Mouse (Mus musculus) midbrain, embryonic 14.5 days (tissue): Measurements from ENCODE around the gene Ddi2. TPM values are rescaled to one million over a fixed set of nuclear protein-coding genes. Genes with fewer than 3 reads are reported as not detected.

Experiments used
- ATAC-seq: fragments of 200-750 bp; cut with Nextera tagmentation; 2 replicates; pipeline ENCODE4 v1.8.0; 2017; ENCODE audit warnings: moderate number of reproducible peaks, moderate library complexity; ENCODE audit not compliant: low FRiP score, low TSS enrichment
- DNase-seq: peaks from one replicate; pipeline ENCODE4 v3.0.0-alpha.2; 2015
- H3K27ac ChIP-seq: fragments of 300-500 bp; sonication (generic); replicated peaks from 2 replicates; pipeline ENCODE4 v1.5.1; 2014; ENCODE audit warnings: mild to moderate bottlenecking, low read depth, low read length, moderate library complexity
- H3K27me3 ChIP-seq: fragments of 300-500 bp; sonication (generic); 2 replicates; pipeline ENCODE4 v1.6.1; 2014; ENCODE audit warnings: low read length, control low read depth, mixed read lengths; ENCODE audit not compliant: control insufficient read depth, insufficient read depth
- H3K36me3 ChIP-seq: fragments of 300-500 bp; sonication (generic); 2 replicates; pipeline ENCODE4 v1.6.1; 2014; ENCODE audit warnings: low read length, control low read depth; ENCODE audit not compliant: control insufficient read depth, insufficient read depth
- H3K4me1 ChIP-seq: fragments of 300-500 bp; sonication (generic); 2 replicates; pipeline ENCODE4 v1.6.1; 2014; ENCODE audit warnings: mild to moderate bottlenecking, antibody characterized with exemption, low read length, control low read depth; ENCODE audit not compliant: control insufficient read depth, insufficient read depth
- H3K4me2 ChIP-seq: fragments of 300-500 bp; sonication (generic); 2 replicates; pipeline ENCODE4 v1.6.1; 2014; ENCODE audit warnings: mild to moderate bottlenecking, low read length, moderate library complexity
- H3K4me3 ChIP-seq: fragments of 300-500 bp; sonication (generic); replicated peaks from 2 replicates; pipeline ENCODE4 v1.5.1; 2014; ENCODE audit warnings: low read depth, low read length
- H3K9ac ChIP-seq: fragments of 300-500 bp; sonication (generic); replicated peaks from 2 replicates; pipeline ENCODE4 v1.6.1; 2014; ENCODE audit warnings: mild to moderate bottlenecking, low read length, moderate library complexity
- H3K9me3 ChIP-seq: fragments of 300-500 bp; sonication (generic); 2 replicates; pipeline ENCODE4 v1.6.1; 2016; ENCODE audit warnings: low read length, control low read depth, mixed read lengths; ENCODE audit not compliant: control insufficient read depth
- WGBS: fragments of 180-500 bp; shearing (Covaris S2); extraction: QIAGEN DNeasy Blood & Tissue Kit; methylation state at CpG from one replicate; pipeline ENCODE4 v1.1.7; 2014; 5-methylcytosine and 5-hydroxymethylcytosine counted together
- polyA plus RNA-seq: library from polyadenylated mRNA; unstranded; fragments of >200 nt; fragmentation: Nextera tagmentation; extraction: Ambion mirVana; gene quantifications from 2 replicates; pipeline ENCODE4 v1.2.1, GENCODE M21; 2014

The Ddi2 gene
- polyA plus RNA-seq, 1 experiment from 2014 or later: 12.9 TPM

DNA sequence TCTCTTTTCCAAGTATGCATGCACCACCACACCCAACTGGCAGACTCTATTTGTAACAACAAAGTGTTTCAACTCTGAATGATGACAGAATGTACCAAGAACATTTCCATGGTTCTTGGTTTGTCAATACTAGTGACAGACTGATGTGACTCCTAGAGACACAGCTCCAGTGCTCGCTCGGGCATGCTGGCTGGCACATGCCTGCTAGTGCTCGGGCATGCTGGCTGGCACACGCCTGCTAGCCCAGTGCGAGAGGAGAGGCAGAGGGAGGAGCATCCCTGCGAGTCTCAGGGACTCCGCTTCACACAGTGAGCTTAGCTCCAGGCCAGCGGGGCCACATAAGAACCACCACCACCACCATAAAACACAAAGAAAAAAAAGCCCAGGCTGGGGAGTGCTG is 28.5 kb downstream of the Ddi2 start:
- peaks cover 82% of the 10 kb centered on the region for H3K36me3 ChIP-seq
- 94% methylated on average over 8 of the region's 8 CpGs for WGBS
- no peak for DNase-seq

GRCm38 (mm10) chr4:141688505-141688904 is 34.7 kb downstream of the Ddi2 start:
- H3K27me3 ChIP-seq: no peaks in the 10 kb centered on the region
- no peak overlapping the region for H3K27ac ChIP-seq
- H3K4me1 ChIP-seq: no peaks in the 10 kb centered on the region
- no peak for DNase-seq
- H3K36me3 ChIP-seq: peaks cover 71% of the 10 kb centered on the region
- H3K4me3 ChIP-seq: no peak overlapping the region
- WGBS: 91% methylated on average over 8 of the region's 8 CpGs
- no peak overlapping the region for H3K9ac ChIP-seq
- no peaks in the 10 kb centered on the region for H3K9me3 ChIP-seq
- no peak for ATAC-seq
- H3K4me2 ChIP-seq: no peak overlapping the region

More for the DNA sequence above, 28.5 kb downstream of the Ddi2 start:
- no peaks in the 10 kb centered on the region for H3K9me3 ChIP-seq
- H3K27ac ChIP-seq: no peak overlapping the region
- H3K27me3 ChIP-seq: no peaks in the 10 kb centered on the region
- no peak overlapping the region for H3K4me2 ChIP-seq
- no peak overlapping the region for H3K4me3 ChIP-seq
- no peaks in the 10 kb centered on the region for H3K4me1 ChIP-seq
- H3K9ac ChIP-seq: no peak overlapping the region
- no peak for ATAC-seq

DNA sequence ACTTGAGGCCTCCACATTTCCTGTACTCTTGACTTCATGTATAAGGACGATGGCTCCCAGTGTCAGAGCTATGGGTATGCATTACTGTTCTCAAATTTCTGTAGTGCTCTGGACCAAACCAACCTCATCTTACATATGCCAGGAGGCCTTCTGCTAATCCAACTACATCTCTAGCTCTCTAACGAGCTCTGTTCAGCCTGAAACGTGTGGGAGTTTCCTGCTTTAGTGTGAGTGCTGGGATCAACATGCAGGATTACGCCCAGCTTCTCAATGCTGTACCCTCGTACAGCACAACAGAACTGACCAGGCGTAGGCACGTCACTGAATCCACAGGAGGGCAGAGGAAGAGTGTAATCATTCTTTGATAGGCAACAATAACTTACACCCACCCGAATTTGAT is 36.7 kb downstream of the Ddi2 start:
- H3K36me3 ChIP-seq: peaks cover 70% of the 10 kb centered on the region

GRCm38 (mm10) chr4:141686093-141686492 is 37.1 kb downstream of the Ddi2 start:
- 96% methylated on average over 3 of the region's 3 CpGs for WGBS
- DNase-seq (no peak), ATAC-seq (no peak)
- Histone ChIP-seq H3K36me3 (peaks cover 66% of the 10 kb centered on the region), H3K4me3 (no peak overlapping the region), H3K9ac (no peak overlapping the region), H3K27ac (no peak overlapping the region), H3K4me1 (no peaks in the 10 kb centered on the region), H3K4me2 (no peak overlapping the region), H3K9me3 (no peaks in the 10 kb centered on the region), H3K27me3 (no peaks in the 10 kb centered on the region)

More for the DNA sequence above, 36.7 kb downstream of the Ddi2 start:
- Histone ChIP-seq H3K27ac (no peak overlapping the region), H3K4me1 (no peaks in the 10 kb centered on the region), H3K9me3 (no peaks in the 10 kb centered on the region), H3K9ac (no peak overlapping the region), H3K4me3 (no peak overlapping the region), H3K27me3 (no peaks in the 10 kb centered on the region), H3K4me2 (no peak overlapping the region)
- WGBS: 85% methylated on average over 8 of the region's 8 CpGs
- ATAC-seq (no peak), DNase-seq (no peak)

- DNase-seq: no peak
- no peak within 1 kb of the TSS for H3K27ac ChIP-seq
Observed at GRCm38 (mm10) chr4:141685499-141685898, 37.7 kb downstream of the Ddi2 start, which contains the start of gene Rsc1a1. Rsc1a1 (minus strand) TSS chr4:141685599.

DNA sequence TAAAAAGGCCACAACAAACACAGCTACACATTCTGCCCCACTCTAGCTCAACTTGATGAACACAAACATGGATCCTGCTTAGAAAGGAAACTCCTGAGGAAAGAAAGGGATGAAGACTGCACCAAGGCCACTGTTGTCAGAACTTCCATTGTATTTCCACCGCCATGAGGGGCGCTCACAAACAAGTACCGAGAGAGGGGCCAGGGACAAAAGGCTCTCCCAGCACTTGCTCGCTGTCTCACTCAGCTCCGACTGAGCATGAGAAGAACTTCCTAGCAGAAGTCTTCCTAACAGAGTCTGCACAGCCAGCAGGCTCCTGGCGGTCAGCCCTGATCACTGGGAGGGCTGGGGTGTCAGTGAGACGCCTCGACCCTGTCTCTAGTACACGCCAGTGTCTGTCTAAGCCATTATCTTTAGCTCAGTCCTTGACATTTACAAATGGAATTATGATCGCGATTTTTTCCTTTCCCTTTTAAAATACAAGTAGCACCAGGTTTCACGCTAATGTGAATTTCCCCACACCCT is 40.5 kb downstream of the Ddi2 start:
- Histone ChIP-seq H3K36me3 (peaks cover 52% of the 10 kb centered on the region), H3K4me3 (no peak overlapping the region), H3K9ac (no peak overlapping the region), H3K4me1 (no peaks in the 10 kb centered on the region), H3K9me3 (no peaks in the 10 kb centered on the region), H3K27ac (no peak overlapping the region), H3K4me2 (no peak overlapping the region), H3K27me3 (no peaks in the 10 kb centered on the region)
- peak; percentile 4 for DNase-seq
- ATAC-seq: no peak
- WGBS: 53% methylated on average over 12 of the region's 12 CpGs

More at GRCm38 (mm10) chr4:141685499-141685898, 37.7 kb downstream of the Ddi2 start, which contains the start of gene Rsc1a1:
- WGBS: 95% methylated on average over 6 of the region's 6 CpGs
- no peak for ATAC-seq
- H3K36me3 ChIP-seq: peaks cover 64% of the 10 kb centered on the region
- no peaks in the 10 kb centered on the region for H3K9me3 ChIP-seq
- H3K4me1 ChIP-seq: no peaks in the 10 kb centered on the region
- no peak within 1 kb of the TSS for H3K4me3 ChIP-seq
- no peaks in the 10 kb centered on the region for H3K27me3 ChIP-seq
- H3K9ac ChIP-seq: no peak within 1 kb of the TSS
- no peak within 1 kb of the TSS for H3K4me2 ChIP-seq

- ATAC-seq (no peak), DNase-seq (no peak)
- Histone ChIP-seq H3K9me3 (no peaks in the 10 kb centered on the region), H3K9ac (no peak overlapping the region), H3K4me3 (no peak overlapping the region), H3K4me2 (no peak overlapping the region), H3K4me1 (no peaks in the 10 kb centered on the region), H3K27me3 (no peaks in the 10 kb centered on the region), H3K27ac (no peak overlapping the region), H3K36me3 (peaks cover 51% of the 10 kb centered on the region)
- WGBS: 60% methylated on average over 7 of the region's 7 CpGs
Observed at GRCm38 (mm10) chr4:141681767-141682166, 41.5 kb downstream of the Ddi2 start.

- H3K9me3 ChIP-seq: no peaks in the 10 kb centered on the region
- H3K9ac ChIP-seq: no peak overlapping the region
- no peaks in the 10 kb centered on the region for H3K27me3 ChIP-seq
- H3K4me3 ChIP-seq: no peak overlapping the region
- H3K36me3 ChIP-seq: peaks cover 42% of the 10 kb centered on the region
- no peak for ATAC-seq
- no peak overlapping the region for H3K4me2 ChIP-seq
- 77% methylated on average over 12 of the region's 12 CpGs for WGBS
- no peak for DNase-seq
- no peak overlapping the region for H3K27ac ChIP-seq
- H3K4me1 ChIP-seq: no peaks in the 10 kb centered on the region
Observed at GRCm38 (mm10) chr4:141680892-141681291, 42.3 kb downstream of the Ddi2 start.

GRCm38 (mm10) chr4:141679016-141679415 is 44.2 kb downstream of the Ddi2 start:
- no peak for ATAC-seq
- Histone ChIP-seq H3K36me3 (peaks cover 24% of the 10 kb centered on the region), H3K9me3 (no peaks in the 10 kb centered on the region), H3K4me2 (no peak overlapping the region), H3K9ac (no peak overlapping the region), H3K27me3 (no peaks in the 10 kb centered on the region), H3K4me3 (no peak overlapping the region), H3K4me1 (no peaks in the 10 kb centered on the region), H3K27ac (no peak overlapping the region)
- WGBS: 94% methylated on average over 2 of the region's 2 CpGs
- no peak for DNase-seq
